Mouse (Mus musculus) cerebellum, adult 18-20 months (tissue): ENCODE data around the gene Trak1.

Source experiments
- DNase-seq, 2 experiments: peaks; one replicate each; pipeline ENCODE4 v3.0.0; 2021

The Trak1 gene

GRCm38 (mm10) chr9:121496102-121496501 is 198.8 kb downstream of the Trak1 start:
- DNase-seq = no peak

- DNase-seq = peak; percentile 6 to 19
Measured at GRCm38 (mm10) chr9:121505346-121505745, 208.0 kb downstream of the Trak1 start.

DNA sequence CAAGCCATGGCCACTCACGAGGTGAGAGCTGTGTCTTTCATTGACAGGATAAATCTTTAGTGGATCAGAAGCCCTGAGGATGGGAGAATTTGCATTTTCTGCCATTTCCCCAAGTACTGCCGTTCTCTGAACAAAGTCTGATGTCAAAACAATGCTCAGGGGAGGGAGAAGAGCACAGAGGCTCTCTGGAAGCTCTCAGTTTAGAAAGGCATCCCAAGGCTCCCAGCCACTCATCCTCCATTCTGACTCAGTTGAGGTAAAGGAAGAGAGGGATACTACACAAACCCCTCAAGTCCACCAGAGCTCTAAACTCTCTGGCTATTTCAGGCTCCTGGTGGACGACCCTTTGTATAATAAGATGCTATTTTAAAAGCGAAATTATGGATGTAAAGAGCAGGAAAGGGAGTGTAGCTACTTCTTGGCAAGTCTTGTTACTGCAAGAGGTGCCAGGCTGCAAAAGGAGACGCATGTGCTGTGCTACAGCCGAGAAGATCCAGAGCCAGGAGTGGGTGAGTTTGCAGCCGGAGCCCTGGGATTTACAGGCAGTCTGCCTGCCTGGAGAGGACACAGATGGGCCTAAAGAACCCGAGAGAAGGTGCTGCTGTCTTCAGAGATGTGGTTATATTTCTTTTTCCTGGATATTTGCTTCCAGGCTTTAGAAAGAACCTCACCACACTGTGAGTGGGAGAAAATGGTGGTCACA is 209.3 kb downstream of the Trak1 start:
- DNase-seq = no peak

- no peak for DNase-seq
Measured at GRCm38 (mm10) chr9:121511911-121512310, 214.6 kb downstream of the Trak1 start.

DNA sequence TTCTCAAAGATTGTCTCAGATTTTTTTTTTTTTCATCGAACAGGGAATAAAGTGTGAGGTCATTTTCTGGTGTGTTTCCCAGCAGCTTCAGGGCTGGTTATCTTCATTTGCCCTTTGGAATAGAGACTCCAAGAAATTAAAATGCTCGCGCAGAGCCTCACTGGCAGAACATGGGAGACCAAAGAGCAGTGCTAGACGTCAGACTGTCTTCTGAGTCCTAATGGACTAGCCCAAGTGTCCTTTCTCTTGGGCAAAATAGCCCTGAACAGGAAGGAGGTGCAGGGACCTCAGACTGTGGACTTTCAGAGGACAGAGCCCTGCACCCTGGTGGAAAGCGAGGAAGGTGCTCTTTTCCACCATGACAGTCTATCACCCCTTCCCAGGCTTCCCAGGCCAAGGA is 217.2 kb downstream of the Trak1 start:
- no peak for DNase-seq

DNA sequence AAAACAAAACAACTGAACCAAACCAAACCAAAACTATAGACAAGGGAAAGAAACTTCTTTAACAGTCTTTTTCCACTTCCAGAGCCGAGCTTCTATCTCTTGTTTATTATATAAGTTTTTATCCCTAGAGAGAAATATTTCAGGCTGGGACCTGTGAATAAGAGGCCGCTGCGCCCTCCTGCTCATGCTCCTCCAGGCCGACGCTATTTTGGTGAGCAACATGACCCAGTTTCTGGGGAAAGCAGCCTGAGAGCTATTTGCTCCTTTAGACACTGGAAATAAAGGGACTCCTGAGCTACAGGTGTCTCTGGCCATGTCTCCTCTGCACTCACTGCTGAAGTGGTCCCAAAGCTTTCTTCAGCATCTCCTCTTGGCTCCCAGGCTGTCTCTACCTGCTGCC is 222.7 kb downstream of the Trak1 start:
- DNase-seq = peak; percentile 3 to 10
